Mouse (Mus musculus): ENCODE measurements around the gene Ankfn1. TPM values are rescaled to one million over a fixed set of nuclear protein-coding genes. Genes with fewer than 3 reads are reported as not detected.
A peak's percentile ranks its signal among the peaks of the same experiment; 100 is the strongest.

The Ankfn1 gene
- polyA plus RNA-seq, 1 experiment from 2014 or later: 2.5 TPM

GRCm38 (mm10) chr11:89508675-89509324, 268.7 kb downstream of the Ankfn1 start:
- WGBS: 24% methylated on average over 11 of the region's 11 CpGs
- H3K27me3 ChIP-seq (ENCODE audit: control insufficient read depth, insufficient read depth, low read depth, low read length): no peaks in the 10 kb centered on the region
- H3K27ac ChIP-seq (ENCODE audit: low read length): 0 out of 2 replicates have a peak overlapping the region, but pooled peaks have one; percentile 0

DNA sequence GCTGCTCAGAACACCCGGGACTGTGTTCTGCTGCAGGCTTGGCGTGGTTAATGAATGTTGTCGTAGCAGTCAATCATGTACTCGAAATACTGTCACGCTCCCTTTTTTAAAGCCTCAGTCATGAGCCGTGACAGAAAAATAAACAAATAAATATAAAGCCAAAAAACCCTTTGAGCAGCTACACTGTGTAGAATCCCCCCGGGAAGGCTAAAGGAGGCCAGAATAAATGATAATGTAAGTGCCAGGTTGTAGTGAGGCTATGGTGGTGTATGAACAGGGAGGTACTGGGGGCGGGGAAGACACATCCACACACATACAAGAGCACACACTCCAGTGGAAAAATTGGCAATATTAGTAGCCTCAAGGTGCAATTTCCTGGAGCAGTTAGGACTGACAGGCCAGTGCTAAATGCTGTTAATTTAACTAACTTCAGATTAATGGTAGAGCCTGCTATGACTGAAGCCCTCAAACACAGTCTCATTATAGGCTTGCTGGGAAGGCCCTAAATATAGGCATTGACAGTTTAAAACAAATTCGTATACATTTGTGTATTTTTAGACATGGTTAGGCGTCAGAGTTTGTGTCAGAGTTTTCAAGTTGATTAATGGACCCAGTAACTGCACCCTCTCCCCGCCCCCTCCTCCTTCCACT, 270.7 kb downstream of the Ankfn1 start:
- no peak overlapping the region for H3K4me2 ChIP-seq (ENCODE audit: low read depth, low read length)
- ATAC-seq (ENCODE audit: low read depth): no peak
- H3K9me3 ChIP-seq (ENCODE audit: control insufficient read depth, low read length): no peaks in the 10 kb centered on the region
- H3K4me1 ChIP-seq (replicated peaks; ENCODE audit: control insufficient read depth, insufficient read depth, low read length): no peaks in the 10 kb centered on the region
- H3K27ac ChIP-seq (ENCODE audit: low read length): no peak overlapping the region
- no peak overlapping the region for H3K4me3 ChIP-seq (ENCODE audit: low read length)
- WGBS: 38% methylated on average over 11 of the region's 11 CpGs
- no peaks in the 10 kb centered on the region for H3K27me3 ChIP-seq (ENCODE audit: control insufficient read depth, insufficient read depth, low read depth, low read length)
- H3K9ac ChIP-seq (ENCODE audit: low read length): no peak overlapping the region
- H3K36me3 ChIP-seq (ENCODE audit: control insufficient read depth, insufficient read depth, low read length): no peaks in the 10 kb centered on the region

More at GRCm38 (mm10) chr11:89508675-89509324, 268.7 kb downstream of the Ankfn1 start:
- Histone ChIP-seq H3K9me3 (ENCODE audit: control insufficient read depth, low read length) (no peaks in the 10 kb centered on the region), H3K4me2 (ENCODE audit: low read depth, low read length) (no peak overlapping the region), H3K9ac (ENCODE audit: low read length) (no peak overlapping the region), H3K4me3 (ENCODE audit: low read length) (no peak overlapping the region), H3K4me1 (replicated peaks; ENCODE audit: control insufficient read depth, insufficient read depth, low read length) (no peaks in the 10 kb centered on the region), H3K36me3 (ENCODE audit: control insufficient read depth, insufficient read depth, low read length) (no peaks in the 10 kb centered on the region)
- peak; percentile 47; the same call in 1 of the 2 replicates for ATAC-seq (ENCODE audit: low read depth)

- no peaks in the 10 kb centered on the region for H3K36me3 ChIP-seq (ENCODE audit: control insufficient read depth, insufficient read depth, low read length)
- H3K27ac ChIP-seq (ENCODE audit: low read length): no peak overlapping the region
- H3K4me3 ChIP-seq (ENCODE audit: low read length): no peak overlapping the region
- ATAC-seq (ENCODE audit: low read depth): no peak
- H3K9ac ChIP-seq (ENCODE audit: low read length): no peak overlapping the region
- no peaks in the 10 kb centered on the region for H3K9me3 ChIP-seq (ENCODE audit: control insufficient read depth, low read length)
- H3K4me1 ChIP-seq (replicated peaks; ENCODE audit: control insufficient read depth, insufficient read depth, low read length): no peaks in the 10 kb centered on the region
- no peaks in the 10 kb centered on the region for H3K27me3 ChIP-seq (ENCODE audit: control insufficient read depth, insufficient read depth, low read depth, low read length)
- WGBS: 69% methylated on average over 7 of the region's 7 CpGs
- no peak overlapping the region for H3K4me2 ChIP-seq (ENCODE audit: low read depth, low read length)
These were observed 272.4 kb downstream of the Ankfn1 start for GRCm38 (mm10) chr11:89505046-89505445.

DNA sequence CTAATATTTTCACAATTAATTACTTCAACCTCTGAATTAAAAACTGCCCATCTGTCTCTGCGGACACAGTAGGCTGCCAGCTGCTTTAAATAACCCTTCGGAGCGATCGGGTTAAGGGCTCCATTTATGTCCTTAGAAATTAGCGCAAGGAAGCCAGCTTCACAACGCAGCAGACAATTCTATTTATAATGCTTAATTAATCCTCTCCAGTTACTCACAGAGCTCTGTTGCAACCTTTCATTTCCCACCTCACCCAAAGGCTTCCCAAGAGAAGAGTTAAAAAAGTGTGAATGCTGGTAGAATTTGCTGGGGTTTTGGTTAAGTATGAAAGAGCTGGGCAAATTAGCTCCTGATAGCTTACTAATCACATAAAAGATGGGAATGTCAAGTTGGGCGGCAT, 275.7 kb downstream of the Ankfn1 start:
- H3K4me2 ChIP-seq (ENCODE audit: low read depth, low read length): no peak overlapping the region
- 81% methylated on average over 7 of the region's 7 CpGs for WGBS
- no peaks in the 10 kb centered on the region for H3K36me3 ChIP-seq (ENCODE audit: control insufficient read depth, insufficient read depth, low read length)
- ATAC-seq (ENCODE audit: low read depth): no peak
- no peak overlapping the region for H3K27ac ChIP-seq (ENCODE audit: low read length)
- no peaks in the 10 kb centered on the region for H3K4me1 ChIP-seq (replicated peaks; ENCODE audit: control insufficient read depth, insufficient read depth, low read length)
- H3K9me3 ChIP-seq (ENCODE audit: control insufficient read depth, low read length): no peaks in the 10 kb centered on the region
- no peak overlapping the region for H3K4me3 ChIP-seq (ENCODE audit: low read length)
- no peak overlapping the region for H3K9ac ChIP-seq (ENCODE audit: low read length)
- H3K27me3 ChIP-seq (ENCODE audit: control insufficient read depth, insufficient read depth, low read depth, low read length): no peaks in the 10 kb centered on the region

DNA sequence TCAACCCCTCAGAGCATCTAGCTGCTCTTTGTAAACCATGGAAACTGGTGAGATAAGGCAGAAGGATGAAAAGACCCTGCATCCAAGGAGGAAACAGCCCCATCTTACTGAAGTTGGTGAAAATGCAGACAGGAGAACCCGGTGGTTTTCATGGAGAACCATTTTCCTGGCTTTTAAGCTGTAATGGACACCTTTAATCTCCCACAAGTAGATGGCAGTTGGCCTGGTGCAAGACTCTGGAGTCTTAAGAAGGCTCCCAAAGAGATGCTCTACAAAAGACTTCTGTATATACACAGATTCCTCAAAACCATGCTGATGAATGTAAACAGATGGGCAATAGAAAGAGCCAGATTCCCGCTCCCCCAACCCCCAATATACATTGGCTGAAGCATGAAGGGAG, 276.5 kb downstream of the Ankfn1 start:
- no peaks in the 10 kb centered on the region for H3K27me3 ChIP-seq (ENCODE audit: control insufficient read depth, insufficient read depth, low read depth, low read length)
- H3K36me3 ChIP-seq (ENCODE audit: control insufficient read depth, insufficient read depth, low read length): no peaks in the 10 kb centered on the region
- H3K4me1 ChIP-seq (replicated peaks; ENCODE audit: control insufficient read depth, insufficient read depth, low read length): no peaks in the 10 kb centered on the region
- WGBS: 67% methylated on average over 2 of the region's 2 CpGs
- H3K27ac ChIP-seq (ENCODE audit: low read length): no peak overlapping the region
- H3K4me2 ChIP-seq (ENCODE audit: low read depth, low read length): no peak overlapping the region
- ATAC-seq (ENCODE audit: low read depth): no peak
- no peak overlapping the region for H3K4me3 ChIP-seq (ENCODE audit: low read length)
- H3K9ac ChIP-seq (ENCODE audit: low read length): no peak overlapping the region
- no peaks in the 10 kb centered on the region for H3K9me3 ChIP-seq (ENCODE audit: control insufficient read depth, low read length)

GRCm38 (mm10) chr11:89481084-89481483, 296.4 kb downstream of the Ankfn1 start:
- no peak overlapping the region for H3K9ac ChIP-seq (ENCODE audit: low read length)
- H3K4me3 ChIP-seq (ENCODE audit: low read length): no peak overlapping the region
- WGBS: 45% methylated on average over 6 of the region's 6 CpGs
- H3K36me3 ChIP-seq (ENCODE audit: control insufficient read depth, insufficient read depth, low read length): no peaks in the 10 kb centered on the region
- H3K9me3 ChIP-seq (ENCODE audit: control insufficient read depth, low read length): no peaks in the 10 kb centered on the region
- H3K4me2 ChIP-seq (ENCODE audit: low read depth, low read length): no peak overlapping the region
- no peaks in the 10 kb centered on the region for H3K27me3 ChIP-seq (ENCODE audit: control insufficient read depth, insufficient read depth, low read depth, low read length)
- no peak for ATAC-seq (ENCODE audit: low read depth)
- H3K4me1 ChIP-seq (replicated peaks; ENCODE audit: control insufficient read depth, insufficient read depth, low read length): peaks cover 10% of the 10 kb centered on the region
- H3K27ac ChIP-seq (ENCODE audit: low read length): no peak overlapping the region

DNA sequence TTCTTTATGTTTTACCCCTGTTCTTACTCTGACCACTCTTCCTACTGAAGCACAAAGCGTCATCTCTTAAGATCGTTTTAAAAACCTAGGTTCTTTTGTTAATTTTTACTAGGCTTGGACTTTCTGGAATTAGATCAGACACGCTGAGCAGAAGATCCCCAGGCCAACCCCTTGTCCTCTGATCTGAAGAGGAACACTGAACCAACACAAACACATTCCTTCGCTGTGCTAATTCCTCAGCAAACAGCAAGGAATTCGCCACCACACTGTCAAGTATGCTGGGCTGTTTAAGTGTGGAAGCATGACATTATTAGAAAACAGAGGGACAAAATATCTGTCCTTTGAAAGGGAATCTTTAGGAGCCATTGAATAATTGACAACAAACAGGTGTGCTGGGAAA, 300.5 kb downstream of the Ankfn1 start:
- no peaks in the 10 kb centered on the region for H3K27me3 ChIP-seq (ENCODE audit: control insufficient read depth, insufficient read depth, low read depth, low read length)
- H3K27ac ChIP-seq (ENCODE audit: low read length): no peak overlapping the region
- no peak overlapping the region for H3K4me2 ChIP-seq (ENCODE audit: low read depth, low read length)
- no peak overlapping the region for H3K4me3 ChIP-seq (ENCODE audit: low read length)
- H3K9ac ChIP-seq (ENCODE audit: low read length): no peak overlapping the region
- H3K9me3 ChIP-seq (ENCODE audit: control insufficient read depth, low read length): no peaks in the 10 kb centered on the region
- no peaks in the 10 kb centered on the region for H3K36me3 ChIP-seq (ENCODE audit: control insufficient read depth, insufficient read depth, low read length)
- ATAC-seq (ENCODE audit: low read depth): no peak
- WGBS: 34% methylated on average over 5 of the region's 5 CpGs
- H3K4me1 ChIP-seq (replicated peaks; ENCODE audit: control insufficient read depth, insufficient read depth, low read length): peaks cover 12% of the 10 kb centered on the region

GRCm38 (mm10) chr11:89476047-89476446, 301.4 kb downstream of the Ankfn1 start:
- Histone ChIP-seq H3K27me3 (ENCODE audit: control insufficient read depth, insufficient read depth, low read depth, low read length) (no peaks in the 10 kb centered on the region), H3K9ac (ENCODE audit: low read length) (no peak overlapping the region), H3K4me1 (replicated peaks; ENCODE audit: control insufficient read depth, insufficient read depth, low read length) (peaks cover 12% of the 10 kb centered on the region), H3K27ac (ENCODE audit: low read length) (no peak overlapping the region; the same call in 1 of the 2 replicates), H3K4me3 (ENCODE audit: low read length) (no peak overlapping the region), H3K4me2 (ENCODE audit: low read depth, low read length) (no peak overlapping the region), H3K9me3 (ENCODE audit: control insufficient read depth, low read length) (no peaks in the 10 kb centered on the region), H3K36me3 (ENCODE audit: control insufficient read depth, insufficient read depth, low read length) (no peaks in the 10 kb centered on the region)
- 38% methylated on average over 4 of the region's 4 CpGs for WGBS
- ATAC-seq (ENCODE audit: low read depth): peak; percentile 76; the same call in 1 of the 2 replicates

DNA sequence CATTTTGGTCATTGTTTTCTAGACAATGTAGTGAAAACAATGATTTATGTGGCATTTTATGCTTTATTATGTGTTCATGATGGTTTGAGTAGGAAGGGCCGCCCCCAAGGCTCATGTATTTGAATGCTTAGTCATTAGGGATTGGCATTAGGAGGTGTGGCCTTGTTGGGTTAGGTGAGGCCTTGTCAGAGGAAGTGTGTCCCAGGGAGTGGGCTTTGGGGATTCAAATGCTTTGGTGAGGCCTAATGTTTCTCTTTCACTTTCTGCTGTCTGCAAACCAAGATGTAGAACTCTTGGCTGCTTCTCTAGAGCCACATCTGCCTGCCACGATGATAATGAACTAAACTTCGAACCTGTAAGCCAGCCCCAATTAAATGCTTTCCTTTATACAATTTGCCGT, 304.6 kb downstream of the Ankfn1 start:
- no peaks in the 10 kb centered on the region for H3K36me3 ChIP-seq (ENCODE audit: control insufficient read depth, insufficient read depth, low read length)
- no peaks in the 10 kb centered on the region for H3K27me3 ChIP-seq (ENCODE audit: control insufficient read depth, insufficient read depth, low read depth, low read length)
- ATAC-seq (ENCODE audit: low read depth): no peak
- no peak overlapping the region for H3K4me3 ChIP-seq (ENCODE audit: low read length)
- H3K4me2 ChIP-seq (ENCODE audit: low read depth, low read length): no peak overlapping the region
- WGBS: 83% methylated on average over 4 of the region's 4 CpGs
- H3K4me1 ChIP-seq (replicated peaks; ENCODE audit: control insufficient read depth, insufficient read depth, low read length): peaks cover 12% of the 10 kb centered on the region
- no peak overlapping the region for H3K27ac ChIP-seq (ENCODE audit: low read length)
- no peaks in the 10 kb centered on the region for H3K9me3 ChIP-seq (ENCODE audit: control insufficient read depth, low read length)
- H3K9ac ChIP-seq (ENCODE audit: low read length): no peak overlapping the region
